Mouse (Mus musculus): ENCODE results near the gene Lyar.

Gene Lyar

GRCm38 (mm10) chr5:38220328-38220912, at the start of gene Lyar, which contains the start of gene Zbtb49:
TSS of gene Lyar (plus strand) at chr5:38220470.
TSS of gene Zbtb49 (minus strand) at chr5:38220457.
- peak; percentile 77 for DNase-seq (ENCODE audit: extremely low read depth, low read depth)

- DNase-seq (ENCODE audit: extremely low read depth, low read depth) = no peak
These were observed 46.5 kb upstream of the Lyar start for GRCm38 (mm10) chr5:38173766-38174165.

DNA sequence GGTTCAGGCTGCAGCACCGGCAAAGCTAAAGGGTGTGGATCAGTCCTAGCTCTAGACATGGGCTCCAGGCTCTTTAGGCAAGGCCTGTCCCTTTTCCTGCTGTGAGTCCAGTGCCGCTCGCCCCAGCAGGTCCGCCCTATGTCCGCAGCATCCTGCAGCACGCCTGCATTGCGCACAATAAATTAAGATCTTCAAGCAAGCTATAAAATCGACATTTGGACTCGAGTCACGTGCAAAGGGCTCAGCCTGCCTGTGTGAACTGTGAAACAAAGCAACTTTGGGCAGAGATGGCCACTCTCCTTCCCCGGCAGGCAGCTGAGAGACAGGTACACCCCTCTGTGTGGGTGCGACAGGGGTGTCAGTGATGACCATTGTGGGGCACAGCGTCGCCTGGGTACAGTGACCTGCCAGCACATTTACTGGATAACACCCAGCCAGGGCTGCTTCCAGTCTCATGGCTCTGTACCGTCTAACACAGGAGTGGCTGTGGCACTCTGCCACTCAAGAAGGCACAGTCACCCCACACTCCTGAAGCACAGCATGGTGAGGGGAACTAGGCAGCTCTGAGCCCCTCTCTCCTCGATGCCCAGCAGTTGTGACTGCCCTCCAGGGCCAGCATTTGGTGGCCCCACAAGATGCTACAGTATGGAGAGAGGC, 45.9 kb upstream of the Lyar start:
- no peak for DNase-seq (ENCODE audit: extremely low read depth, low read depth)

DNA sequence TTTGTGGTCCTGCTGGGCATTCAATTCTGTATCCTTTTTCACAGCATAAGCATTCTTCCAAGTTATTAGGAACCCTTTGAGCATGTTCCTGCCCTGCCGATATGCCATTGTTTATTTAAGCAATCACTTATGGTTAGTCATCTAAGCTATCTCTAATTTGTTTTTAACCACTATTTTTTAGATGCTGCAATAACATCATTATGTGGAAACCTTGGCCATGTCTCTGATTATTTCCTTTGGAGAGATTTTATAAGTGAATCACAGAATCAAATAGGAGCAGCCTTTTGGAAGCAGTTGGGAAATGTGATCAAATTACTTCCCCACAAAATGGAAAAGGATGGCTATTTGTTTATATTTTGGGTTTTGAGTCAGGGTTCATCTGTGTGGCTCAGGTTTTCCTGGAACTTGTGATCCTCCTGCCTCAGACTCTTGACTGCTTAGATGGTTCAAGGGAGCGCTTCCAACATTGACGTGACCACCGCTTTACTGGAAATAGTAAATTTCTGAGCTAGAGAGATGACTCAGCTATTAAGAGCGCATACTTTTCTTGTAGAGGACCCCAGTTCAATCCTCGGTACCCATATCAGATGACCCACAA, 35.5 kb upstream of the Lyar start:
- no peak for DNase-seq (ENCODE audit: extremely low read depth, low read depth)

DNA sequence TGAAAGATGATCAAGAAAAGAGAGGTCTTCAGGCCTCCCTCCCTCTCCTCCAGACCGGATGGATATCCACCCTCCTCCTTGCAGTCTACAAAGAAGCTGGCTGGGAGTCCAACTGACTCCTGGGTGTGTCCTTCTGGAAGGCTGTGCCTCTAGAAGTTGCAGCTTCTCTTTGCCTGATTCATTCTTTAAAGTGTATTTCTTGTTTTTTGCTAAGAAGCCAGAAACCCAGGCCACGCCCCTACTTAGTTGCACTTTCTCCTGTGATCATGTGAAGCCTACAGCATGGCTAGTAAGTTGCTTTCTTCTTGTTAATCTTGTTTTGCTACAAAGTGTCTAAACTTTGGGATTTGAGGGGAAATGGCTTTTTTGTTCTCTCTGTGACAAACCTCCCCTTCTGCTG, 33.3 kb upstream of the Lyar start:
- no peak for DNase-seq (ENCODE audit: extremely low read depth, low read depth)

- DNase-seq (ENCODE audit: extremely low read depth, low read depth) = no peak
These were observed 29.4 kb upstream of the Lyar start for GRCm38 (mm10) chr5:38190907-38191306.

DNA sequence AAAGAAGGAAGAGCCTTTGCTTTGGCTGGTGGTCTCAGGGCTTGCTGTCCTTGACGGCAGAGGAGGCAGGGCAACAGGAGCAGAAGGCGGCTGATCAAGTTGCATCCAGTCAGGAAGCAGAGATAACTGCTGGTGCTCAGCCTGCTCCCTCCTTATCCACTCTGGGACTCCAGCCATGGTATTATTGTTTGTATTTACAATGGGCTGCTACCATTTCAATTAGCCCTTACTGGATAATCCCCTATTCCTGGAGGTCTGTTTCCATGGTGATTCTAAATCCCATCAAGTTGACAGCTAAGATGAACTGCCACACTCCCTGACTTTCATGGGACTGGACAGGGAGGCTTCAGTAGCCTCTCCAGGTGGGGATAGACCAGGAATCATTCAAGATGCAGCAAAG, 25.3 kb upstream of the Lyar start:
- DNase-seq (ENCODE audit: extremely low read depth, low read depth) = no peak

DNA sequence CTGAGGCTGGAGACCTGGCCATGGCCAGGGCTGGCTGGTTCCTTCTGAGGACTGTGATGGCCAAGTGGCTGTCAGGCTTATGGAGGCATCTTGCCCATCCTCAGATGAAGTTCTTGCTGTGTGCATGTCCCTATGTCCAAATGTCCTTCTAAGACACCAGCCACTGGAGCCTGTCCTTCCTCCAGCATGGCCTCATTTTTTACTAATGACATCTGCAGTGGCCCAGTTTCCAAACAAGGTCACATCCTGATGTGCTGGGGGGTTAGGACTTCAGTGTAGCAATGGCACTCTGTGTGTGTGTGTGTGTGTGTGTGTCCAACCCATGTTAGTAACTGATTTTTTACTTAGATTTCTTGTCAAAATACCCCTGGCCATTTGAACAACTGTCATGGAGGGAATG, 24.3 kb upstream of the Lyar start:
- DNase-seq (ENCODE audit: extremely low read depth, low read depth) = no peak

DNA sequence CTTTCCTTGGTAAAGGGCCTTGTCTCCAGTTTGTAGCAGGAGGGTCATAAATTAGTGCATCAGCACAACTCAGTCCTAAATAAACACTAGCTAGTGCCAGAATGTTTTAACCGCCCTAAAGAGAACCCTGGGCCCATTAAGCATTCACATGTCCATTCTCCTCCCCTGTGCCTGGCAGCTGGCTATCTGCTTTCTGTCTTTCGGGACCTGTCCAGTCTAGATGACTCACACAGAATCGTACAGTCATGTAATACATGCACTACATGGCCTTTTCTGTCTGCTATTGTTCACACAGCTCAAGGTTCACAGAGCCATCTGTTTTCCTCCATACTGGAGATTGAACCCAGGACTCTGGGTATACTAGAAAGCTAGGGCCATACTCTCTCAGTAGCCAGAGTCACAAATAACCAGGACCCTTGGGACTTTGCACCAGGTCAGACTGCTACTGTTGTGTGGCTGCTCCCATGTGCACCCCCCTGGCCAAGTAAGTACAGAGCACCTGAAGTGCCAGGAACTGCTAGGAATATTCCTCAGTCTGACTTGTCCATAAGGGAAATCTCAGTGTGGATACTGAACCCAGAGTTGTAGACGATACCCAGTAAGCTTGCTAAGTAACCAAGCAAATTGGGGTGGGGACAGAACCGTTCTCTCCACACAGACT, 23.3 kb upstream of the Lyar start:
- no peak for DNase-seq (ENCODE audit: extremely low read depth, low read depth)

DNA sequence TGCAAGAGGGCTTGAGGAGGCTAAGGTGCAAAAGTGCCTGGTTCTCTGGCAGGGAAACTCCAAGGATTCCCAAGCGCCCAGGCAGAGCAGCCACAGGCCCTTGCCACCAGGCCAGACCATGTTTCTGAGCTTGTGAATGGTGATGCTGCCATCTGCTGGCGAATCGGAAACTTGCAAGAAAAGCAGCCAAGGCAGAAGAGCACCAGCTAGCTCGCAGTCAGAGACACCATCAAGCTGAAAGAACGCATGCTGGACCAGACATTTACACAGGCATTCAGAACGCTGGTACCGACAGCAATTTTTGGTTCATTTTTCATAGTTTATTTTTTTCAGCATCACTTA, 22.8 kb upstream of the Lyar start:
- peak; percentile 46 for DNase-seq (ENCODE audit: extremely low read depth, low read depth)

GRCm38 (mm10) chr5:38199686-38200085, 20.6 kb upstream of the Lyar start:
- no peak for DNase-seq (ENCODE audit: extremely low read depth, low read depth)

DNA sequence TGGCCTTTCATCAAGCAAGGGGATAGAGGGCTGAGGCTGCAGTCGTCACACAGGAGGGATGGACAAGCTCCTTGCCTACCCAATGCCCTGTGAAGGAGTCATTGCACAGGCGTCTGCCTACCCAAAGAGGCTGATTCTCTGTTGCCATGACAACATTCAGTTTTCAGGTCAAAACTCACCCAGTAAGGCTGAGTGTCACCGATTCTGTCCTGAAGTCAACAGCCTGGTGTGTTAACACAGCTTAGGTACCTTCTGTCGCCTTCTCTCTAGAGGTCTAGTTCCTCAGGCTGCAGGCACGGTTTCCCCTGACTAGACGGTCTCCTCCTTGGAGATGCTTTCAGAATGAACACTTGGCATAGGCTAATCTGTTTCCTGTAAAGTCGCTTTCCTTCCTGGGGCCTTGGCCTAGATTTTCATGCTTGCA, 15.0 kb upstream of the Lyar start:
- DNase-seq (ENCODE audit: extremely low read depth, low read depth) = no peak

GRCm38 (mm10) chr5:38208985-38209384, 11.3 kb upstream of the Lyar start:
- DNase-seq (ENCODE audit: extremely low read depth, low read depth) = peak; percentile 66

DNA sequence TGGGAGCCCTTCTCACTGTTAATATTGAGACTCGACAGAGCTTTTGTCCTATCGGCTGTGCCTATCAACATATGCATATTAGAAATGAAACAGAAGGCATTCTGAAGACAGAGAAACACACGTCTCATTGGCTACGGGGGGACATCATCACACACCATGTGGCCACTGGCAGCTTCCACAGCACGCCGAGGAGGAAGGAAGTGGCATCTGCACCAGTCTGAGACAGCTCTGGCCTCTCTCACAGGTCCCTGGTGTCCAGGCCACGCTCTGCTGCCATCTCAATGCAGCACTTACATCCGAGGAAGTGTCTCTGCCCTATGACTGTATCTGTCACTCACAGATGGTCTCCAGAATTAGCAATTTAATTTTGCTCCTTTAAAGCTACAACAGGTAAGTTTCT, 8.6 kb upstream of the Lyar start:
- no peak for DNase-seq (ENCODE audit: extremely low read depth, low read depth)

GRCm38 (mm10) chr5:38213009-38213408, 7.3 kb upstream of the Lyar start:
- no peak for DNase-seq (ENCODE audit: extremely low read depth, low read depth)

- DNase-seq (ENCODE audit: extremely low read depth, low read depth) = no peak
These were observed 431 bp upstream of the Lyar start for GRCm38 (mm10) chr5:38219771-38220307.

DNA sequence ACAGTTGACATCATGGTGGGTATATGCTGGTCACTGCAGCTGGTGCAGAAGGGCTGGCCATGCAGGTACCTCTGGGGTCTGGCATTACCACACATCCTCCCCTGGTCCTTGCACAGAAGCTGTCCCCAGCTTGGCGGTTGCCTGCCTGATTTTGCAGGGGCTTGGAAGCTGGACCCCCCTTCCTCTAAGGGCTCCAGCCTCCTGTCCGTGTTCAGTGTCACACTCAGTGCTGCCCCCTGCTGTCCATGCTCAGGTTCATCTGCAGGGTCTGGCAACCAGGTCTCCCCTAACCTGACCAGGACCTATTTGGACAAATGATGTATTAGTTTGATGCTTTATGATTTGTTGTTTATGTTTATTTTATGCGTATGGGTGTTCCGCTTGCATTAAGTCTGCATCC, 15.2 kb downstream of the Lyar start:
- peak; percentile 39 for DNase-seq (ENCODE audit: extremely low read depth, low read depth)

DNA sequence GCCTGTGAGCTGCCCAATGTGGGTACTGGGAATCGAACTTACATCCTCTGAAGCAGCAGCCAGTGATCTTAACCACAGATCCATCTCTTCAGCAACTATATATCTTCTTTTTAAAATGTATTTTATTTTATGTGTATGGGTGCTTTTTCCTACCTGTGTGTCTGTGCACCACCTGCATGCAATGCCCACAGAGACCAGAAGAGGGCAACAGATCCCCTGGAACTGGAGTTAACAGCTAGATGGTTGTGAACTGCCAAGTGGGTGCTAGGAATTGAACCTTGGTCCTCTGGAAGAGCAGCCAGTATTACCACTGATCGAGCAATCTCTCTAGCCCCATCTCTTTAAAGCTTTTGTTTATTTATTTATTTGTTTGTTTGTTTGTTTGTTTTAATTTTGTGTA, 16.4 kb downstream of the Lyar start:
- no peak for DNase-seq (ENCODE audit: extremely low read depth, low read depth)

DNA sequence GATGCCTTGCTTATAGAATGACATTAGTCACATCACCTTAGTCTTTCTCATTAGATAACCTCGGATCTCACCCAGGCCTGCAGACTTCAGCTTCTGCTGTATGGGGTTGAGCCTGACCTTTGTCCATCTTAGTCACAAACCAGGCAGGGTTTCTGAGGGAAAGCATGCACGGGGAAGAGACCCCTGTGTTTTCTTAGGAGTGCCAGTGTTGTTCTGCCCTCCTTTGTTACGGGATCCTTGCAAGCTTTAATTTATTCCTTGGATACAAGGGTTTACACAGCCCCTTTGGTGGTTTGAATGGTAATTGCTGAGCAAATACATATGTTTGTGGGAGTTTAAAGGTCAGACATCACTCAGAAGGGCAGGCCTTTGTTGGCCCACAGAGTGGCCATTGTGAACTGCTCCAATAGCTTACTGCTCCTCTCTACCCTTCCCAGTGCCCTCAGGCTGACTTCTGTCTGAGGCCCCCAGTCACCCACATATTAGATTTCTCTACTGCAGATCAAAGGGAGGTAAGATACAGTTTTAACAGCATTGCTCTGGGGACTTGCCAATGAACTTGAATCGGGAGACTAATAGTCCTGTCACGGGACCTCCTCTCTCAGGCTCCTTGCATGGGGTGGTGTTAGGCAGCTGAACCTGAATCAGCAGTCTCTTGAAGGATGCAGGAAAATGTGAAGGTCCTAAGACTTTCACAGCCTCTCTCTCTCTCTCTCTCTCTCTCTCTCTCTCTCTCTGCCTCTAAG, 20.6 kb downstream of the Lyar start:
- no peak for DNase-seq (ENCODE audit: extremely low read depth, low read depth)

DNA sequence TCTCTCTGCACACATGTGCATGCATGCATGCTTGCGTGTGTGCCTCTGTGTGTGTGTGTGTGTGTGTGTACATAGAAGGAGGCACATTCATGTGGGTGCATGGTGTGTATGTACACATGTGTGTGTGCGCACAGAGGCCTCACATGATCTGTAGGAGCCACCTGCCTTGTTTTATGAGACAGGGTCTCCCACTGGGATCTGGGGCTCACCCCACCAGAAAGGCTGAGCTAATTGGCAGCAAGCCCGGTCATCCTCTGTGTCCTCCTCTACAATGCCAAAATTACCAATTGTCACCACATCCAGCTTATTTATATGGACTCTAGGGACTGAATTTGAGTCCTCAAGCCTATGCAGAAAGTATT, 21.2 kb downstream of the Lyar start:
- DNase-seq (ENCODE audit: extremely low read depth, low read depth) = no peak

- DNase-seq (ENCODE audit: extremely low read depth, low read depth) = no peak
These were observed 21.7 kb downstream of the Lyar start for GRCm38 (mm10) chr5:38241966-38242365.

GRCm38 (mm10) chr5:38255195-38255594, 34.9 kb downstream of the Lyar start:
- no peak for DNase-seq (ENCODE audit: extremely low read depth, low read depth)

All from MEL-GATA-1-ER (cell line).